Comparison of ENCODE assay signal across 8 mouse cellular contexts in the genomic region with DNA sequence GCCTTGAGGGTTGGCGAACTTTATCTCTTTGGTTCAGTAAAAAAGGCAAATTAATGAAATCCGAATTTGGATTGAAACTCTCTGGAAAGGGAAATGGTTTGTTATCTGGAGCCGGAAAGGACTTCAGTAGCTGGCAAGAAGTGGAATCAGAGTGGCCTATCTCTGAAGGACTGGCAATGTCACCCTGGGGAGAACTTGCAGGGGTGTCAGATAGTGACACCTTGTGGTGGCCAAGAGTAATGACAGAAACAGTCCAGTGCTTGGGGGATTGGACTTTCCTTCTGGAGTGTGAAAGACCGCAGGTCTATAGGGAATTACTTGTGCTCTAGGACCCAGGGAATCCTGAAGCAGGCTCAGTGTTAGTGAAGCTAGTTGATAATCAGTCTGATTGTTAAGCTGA. TPM values are rescaled to one million over a fixed set of nuclear protein-coding genes. Genes with fewer than 3 reads are reported as not detected.
DNase-seq lines count a peak whose midpoint lies in the region; ATAC-seq and TF ChIP-seq lines count a peak whose summit lies in the region.

No protein-coding gene starts in this region.

- H3K9ac ChIP-seq in heart, embryonic 13.5 days: peak overlapping the region; percentile 42; the same call in 1 of the 2 replicates
- H3K9ac ChIP-seq in midbrain, postnatal 0 days (replicated peaks; ENCODE audit: low read length, poor library complexity, severe bottlenecking): no peak overlapping the region

- peak; percentile 36 to 44 for DNase-seq in left cerebral cortex, adult 18-20 months (ENCODE audit: low spot score in 2 of 2)
- no peak for DNase-seq in left cerebral cortex, adult 8-10 months (ENCODE audit: low spot score in 2 of 2)
- DNase-seq in MEL-GATA-1-ER (ENCODE audit: extremely low read depth, low read depth): peak; percentile 60
- peak; percentile 36 to 49 for DNase-seq in kidney, postnatal 4 days
- peak; percentile 85 for DNase-seq in midbrain, postnatal 0 days (ENCODE audit: low spot score)
- no peak for DNase-seq in urinary bladder, adult 18-20 months (ENCODE audit: low spot score in 2 of 2)

- no peak overlapping the region for H3K4me3 ChIP-seq in cortical plate, adult 2 months (ENCODE audit: insufficient read depth, low read length)
- no peak overlapping the region for H3K4me3 ChIP-seq in heart, embryonic 13.5 days
- H3K4me3 ChIP-seq in midbrain, postnatal 0 days (ENCODE audit: low read depth, low read length): no peak overlapping the region

- no peak for TF ChIP-seq POLR2A in cortical plate, adult 2 months (IDR thresholded peaks at IDR 0.05; ENCODE audit: extremely low read depth, insufficient read depth, low read length)

- H3K4me1 ChIP-seq in cortical plate, adult 2 months (ENCODE audit: control insufficient read depth, insufficient read depth, low read length): no peaks in the 10 kb centered on the region
- peaks cover 7% of the 10 kb centered on the region for H3K4me1 ChIP-seq in heart, embryonic 13.5 days
- no peaks in the 10 kb centered on the region for H3K4me1 ChIP-seq in midbrain, postnatal 0 days (ENCODE audit: insufficient read depth, low read length)

- no peaks in the 10 kb centered on the region for H3K27me3 ChIP-seq in heart, embryonic 13.5 days (replicated peaks)
- no peaks in the 10 kb centered on the region for H3K27me3 ChIP-seq in midbrain, postnatal 0 days (ENCODE audit: insufficient read depth, low read length)

- TF ChIP-seq CTCF in cortical plate, adult 2 months (IDR thresholded peaks at IDR 0.05; ENCODE audit: extremely low read depth, insufficient read depth, low read length): peak; percentile 94
- peak; percentile 92 for TF ChIP-seq CTCF in midbrain, postnatal 0 days (IDR thresholded peaks at IDR 0.05)

- peak overlapping the region; percentile 43 for H3K4me2 ChIP-seq in heart, embryonic 13.5 days
- H3K4me2 ChIP-seq in midbrain, postnatal 0 days (ENCODE audit: low read depth, low read length, poor library complexity, severe bottlenecking): no peak overlapping the region

- no peaks in the 10 kb centered on the region for H3K9me3 ChIP-seq in heart, embryonic 13.5 days
- no peaks in the 10 kb centered on the region for H3K9me3 ChIP-seq in midbrain, postnatal 0 days (ENCODE audit: low read length)

- ATAC-seq in heart, embryonic 13.5 days (ENCODE audit: extremely low read depth, insufficient number of reproducible peaks, low FRiP score, low TSS enrichment): no peak
- ATAC-seq in midbrain, postnatal 0 days (ENCODE audit: low FRiP score): no peak

- H3K36me3 ChIP-seq in heart, embryonic 13.5 days: no peaks in the 10 kb centered on the region
- no peaks in the 10 kb centered on the region for H3K36me3 ChIP-seq in midbrain, postnatal 0 days (ENCODE audit: insufficient read depth, low read length)

- H3K27ac ChIP-seq in cortical plate, adult 2 months (ENCODE audit: insufficient read depth, low read length): no peak overlapping the region
- peak overlapping the region; percentile 58 for H3K27ac ChIP-seq in heart, embryonic 13.5 days (replicated peaks)
- H3K27ac ChIP-seq in midbrain, postnatal 0 days (ENCODE audit: low read depth, low read length): no peak overlapping the region

- 19% methylated on average over 4 of the region's 4 CpGs for WGBS in heart, embryonic 13.5 days
- WGBS in midbrain, postnatal 0 days: 26% methylated on average over 4 of the region's 4 CpGs

RNA-seq across cellular contexts. Expression of gene Zscan2, which starts 11.0 kb away (rescaled TPM):
- 10 to 100 TPM; 15.9 to 17.0 TPM for total RNA-seq in left cerebral cortex, adult 18-20 months (2021)
- 10 to 100 TPM; 11.3 to 16.9 (median 14.0) TPM for total RNA-seq in left cerebral cortex, adult 8-10 months (2022)
- polyA plus RNA-seq in cortical plate, adult 2 months (2012; rRNA removed): 10.2 and 11.1 TPM in 2 replicates
- 1.9 TPM in 2 replicates for polyA plus RNA-seq in heart, embryonic 13.5 days (2015; fragmentation: Nextera tagmentation; extraction: Ambion mirVana)
- 18.2 and 22.4 TPM in 2 replicates for total RNA-seq in midbrain, postnatal 0 days (2014; rRNA removed)
- polyA plus RNA-seq in midbrain, postnatal 0 days (2015; fragmentation: Nextera tagmentation; extraction: Ambion mirVana): 2.7 TPM in 2 replicates

RNA-seq across cellular contexts. Expression of gene Iqgap1, which starts 23.9 kb away (rescaled TPM):
- 10 to 100 TPM; 22.6 to 23.3 TPM for total RNA-seq in left cerebral cortex, adult 18-20 months (2021)
- 10 to 100 TPM; 18.0 to 29.9 (median 24.9) TPM for total RNA-seq in left cerebral cortex, adult 8-10 months (2022)
- 18.9 and 19.8 TPM in 2 replicates for polyA plus RNA-seq in cortical plate, adult 2 months (2012; rRNA removed)
- 28.0 and 28.9 TPM in 2 replicates for polyA plus RNA-seq in heart, embryonic 13.5 days (2015; fragmentation: Nextera tagmentation; extraction: Ambion mirVana)
- 20.6 and 31.0 TPM in 2 replicates for total RNA-seq in midbrain, postnatal 0 days (2014; rRNA removed)
- 11.3 and 12.3 TPM in 2 replicates for polyA plus RNA-seq in midbrain, postnatal 0 days (2015; fragmentation: Nextera tagmentation; extraction: Ambion mirVana)

RNA-seq across cellular contexts. Expression of gene Wdr73, which starts 51.4 kb away (rescaled TPM):
- total RNA-seq in left cerebral cortex, adult 18-20 months (2021): 10 to 100 TPM; 27.5 to 29.9 TPM
- 10 to 100 TPM; 26.2 to 29.3 (median 27.8) TPM for total RNA-seq in left cerebral cortex, adult 8-10 months (2022)
- 29.6 and 30.5 TPM in 2 replicates for polyA plus RNA-seq in cortical plate, adult 2 months (2012; rRNA removed)
- 15.6 and 18.9 TPM in 2 replicates for polyA plus RNA-seq in heart, embryonic 13.5 days (2015; fragmentation: Nextera tagmentation; extraction: Ambion mirVana)
- 33.2 and 58.1 TPM in 2 replicates for total RNA-seq in midbrain, postnatal 0 days (2014; rRNA removed)
- 34.7 and 35.0 TPM in 2 replicates for polyA plus RNA-seq in midbrain, postnatal 0 days (2015; fragmentation: Nextera tagmentation; extraction: Ambion mirVana)

RNA-seq across cellular contexts. Expression of gene Nmb, which starts 55.2 kb away (rescaled TPM):
- total RNA-seq in left cerebral cortex, adult 18-20 months (2021): 1 to 10 TPM; 5.3 to 6.0 TPM
- total RNA-seq in left cerebral cortex, adult 8-10 months (2022): 1 to 10 TPM; 3.4 to 7.1 (median 4.7) TPM
- 11.0 and 17.0 TPM in 2 replicates for polyA plus RNA-seq in cortical plate, adult 2 months (2012; rRNA removed)
- 3.0 and 3.2 TPM in 2 replicates for polyA plus RNA-seq in heart, embryonic 13.5 days (2015; fragmentation: Nextera tagmentation; extraction: Ambion mirVana)
- total RNA-seq in midbrain, postnatal 0 days (2014; rRNA removed): 13.0 and 14.3 TPM in 2 replicates
- 9.4 and 10.1 TPM in 2 replicates for polyA plus RNA-seq in midbrain, postnatal 0 days (2015; fragmentation: Nextera tagmentation; extraction: Ambion mirVana)

Comparison
In these comparisons a context has a peak if more than half of its experiments do, and no peak if none do; other contexts are left out.
1. DNase-seq: peak in left cerebral cortex, adult 18-20 months (2 of 2), MEL-GATA-1-ER (single experiment), kidney, postnatal 4 days (2 of 2) and midbrain, postnatal 0 days (single experiment); none in left cerebral cortex, adult 8-10 months (0 of 2) and urinary bladder, adult 18-20 months (0 of 2).